Mouse (Mus musculus) C2C12 (cell line): ENCODE data around the gene St6galnac6.

Experiments used
- CEBPB ChIP-seq: IDR thresholded peaks from one replicate; pipeline ENCODE4 v1.6.1; 2011; ENCODE audit warnings: low read depth, mild to moderate bottlenecking, control low read depth, moderate library complexity
- CTCF ChIP-seq: IDR thresholded peaks from one replicate; pipeline ENCODE4 v1.5.1; 2011; ENCODE audit not compliant: control insufficient read depth, insufficient read depth, insufficient read length
- MYOG ChIP-seq: IDR thresholded peaks from one replicate; pipeline ENCODE4 v1.6.1; 2011; ENCODE audit not compliant: control insufficient read depth, insufficient read length; ENCODE audit errors: extremely low read depth
- USF1 ChIP-seq: IDR thresholded peaks from one replicate; pipeline ENCODE4 v1.6.1; 2011; ENCODE audit warnings: low read depth, mild to moderate bottlenecking, control low read depth, moderate library complexity

- no peak for TF ChIP-seq CEBPB
- TF ChIP-seq CTCF, result no peak
- no peak for TF ChIP-seq USF1
- TF ChIP-seq MYOG, result no peak
These were observed 31.4 kb upstream of the St6galnac6 start for GRCm38 (mm10) chr2:32568149-32568548.
